Mouse (Mus musculus) forebrain, embryonic 14.5 days (tissue): ENCODE data around the gene Pax5. TPM values are rescaled to one million over a fixed set of nuclear protein-coding genes. Genes with fewer than 3 reads are reported as not detected.

Experiments used
- ATAC-seq: fragments of 200-750 bp; cut with Nextera tagmentation; 2 replicates; pipeline ENCODE4 v1.8.0; 2017; ENCODE audit warnings: mild to moderate bottlenecking, moderate library complexity
- DNase-seq: peaks from one replicate; pipeline ENCODE4 v3.0.0-alpha.2; 2015; ENCODE audit warnings: low spot score
- H3K27ac ChIP-seq: fragments of 300-500 bp; sonication (generic); 2 replicates; pipeline ENCODE4 v1.5.1; 2014; ENCODE audit warnings: low read depth, mild to moderate bottlenecking, control low read depth, low read length, moderate library complexity
- H3K27me3 ChIP-seq: fragments of 300-500 bp; sonication (generic); replicated peaks from 2 replicates; pipeline ENCODE4 v1.6.1; 2014; ENCODE audit warnings: low read length, control low read depth, mixed read lengths; ENCODE audit not compliant: control insufficient read depth, insufficient read depth
- H3K36me3 ChIP-seq: fragments of 300-500 bp; sonication (generic); 2 replicates; pipeline ENCODE4 v1.6.1; 2014; ENCODE audit warnings: low read length, control low read depth; ENCODE audit not compliant: control insufficient read depth, insufficient read depth
- H3K4me1 ChIP-seq: fragments of 300-500 bp; sonication (generic); 2 replicates; pipeline ENCODE4 v1.6.1; 2014; ENCODE audit warnings: antibody characterized with exemption, low read length, control low read depth; ENCODE audit not compliant: control insufficient read depth, insufficient read depth
- H3K4me2 ChIP-seq: fragments of 300-500 bp; sonication (generic); 2 replicates; pipeline ENCODE4 v1.6.1; 2014; ENCODE audit warnings: mild to moderate bottlenecking, control low read depth, low read length
- H3K4me3 ChIP-seq: fragments of 300-500 bp; sonication (generic); 2 replicates; pipeline ENCODE4 v1.5.1; 2014; ENCODE audit warnings: low read depth, low read length, control low read depth
- H3K9ac ChIP-seq: fragments of 300-500 bp; sonication (generic); 2 replicates; pipeline ENCODE4 v1.6.1; 2014; ENCODE audit warnings: mild to moderate bottlenecking, low read length, control low read depth, moderate library complexity
- H3K9me3 ChIP-seq: fragments of 300-500 bp; sonication (generic); replicated peaks from 2 replicates; pipeline ENCODE4 v1.6.1; 2016; ENCODE audit warnings: low read length, control low read depth, mixed read lengths; ENCODE audit not compliant: control insufficient read depth
- WGBS: fragments of 180-500 bp; shearing (Covaris S2); extraction: QIAGEN DNeasy Blood & Tissue Kit; methylation state at CpG from one replicate; pipeline ENCODE4 v1.1.7; 2014; 5-methylcytosine and 5-hydroxymethylcytosine counted together
- polyA plus RNA-seq: library from polyadenylated mRNA; unstranded; fragments of >200 nt; fragmentation: Nextera tagmentation; extraction: Ambion mirVana; gene quantifications from 2 replicates; pipeline ENCODE4 v1.2.1, GENCODE M21; 2014

Gene Pax5
- polyA plus RNA-seq, 1 experiment from 2014 or later, result 0.20 TPM

- DNase-seq, result no peak
- no peak overlapping the region for H3K27ac ChIP-seq
- H3K9me3 ChIP-seq, result no peaks in the 10 kb centered on the region
- WGBS, result 13% methylated on average over 5 of the region's 5 CpGs
- H3K4me3 ChIP-seq, result no peak overlapping the region
- H3K4me2 ChIP-seq, result no peak overlapping the region
- H3K9ac ChIP-seq, result no peak overlapping the region
- no peak for ATAC-seq
- peaks cover 4% of the 10 kb centered on the region for H3K4me1 ChIP-seq
- H3K36me3 ChIP-seq, result no peaks in the 10 kb centered on the region
- no peaks in the 10 kb centered on the region for H3K27me3 ChIP-seq
These were observed 108.0 kb downstream of the Pax5 start for GRCm38 (mm10) chr4:44602257-44602801.

- Histone ChIP-seq H3K4me1 (peaks cover 4% of the 10 kb centered on the region), H3K27me3 (no peaks in the 10 kb centered on the region), H3K27ac (no peak overlapping the region), H3K9ac (no peak overlapping the region), H3K36me3 (no peaks in the 10 kb centered on the region), H3K4me3 (no peak overlapping the region), H3K4me2 (no peak overlapping the region), H3K9me3 (no peaks in the 10 kb centered on the region)
- DNase-seq (no peak), ATAC-seq (no peak)
- WGBS, result 62% methylated on average over 8 of the region's 8 CpGs
These were observed 108.9 kb downstream of the Pax5 start for GRCm38 (mm10) chr4:44601370-44601769.

DNA sequence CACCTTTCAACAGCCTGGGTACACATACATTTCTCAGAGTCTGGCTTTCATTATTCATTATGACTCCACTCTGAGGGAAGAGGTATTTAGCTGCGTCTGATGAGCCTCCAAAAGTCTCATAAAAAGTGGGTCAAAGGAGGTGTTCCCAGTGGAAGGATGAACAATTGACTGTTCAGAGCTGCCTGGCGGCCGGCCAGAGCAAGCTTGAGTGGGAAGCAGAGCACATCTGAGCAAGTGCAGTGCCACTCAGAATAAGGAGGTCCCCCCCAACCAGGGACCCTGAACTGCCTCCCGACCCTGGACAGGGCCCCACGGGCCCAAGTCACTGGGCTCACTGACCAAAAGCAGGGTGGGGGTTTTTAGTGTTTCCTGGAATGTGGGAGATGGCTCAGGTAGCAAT lies 109.4 kb downstream of the Pax5 start:
- Histone ChIP-seq H3K9me3 (no peaks in the 10 kb centered on the region), H3K27me3 (no peaks in the 10 kb centered on the region), H3K4me2 (no peak overlapping the region), H3K4me1 (peaks cover 4% of the 10 kb centered on the region), H3K27ac (no peak overlapping the region), H3K36me3 (no peaks in the 10 kb centered on the region), H3K4me3 (no peak overlapping the region), H3K9ac (no peak overlapping the region)
- ATAC-seq, result peak; percentile 46; the same call in 1 of the 2 replicates
- DNase-seq, result peak; percentile 65
- WGBS, result 19% methylated on average over 5 of the region's 5 CpGs

DNA sequence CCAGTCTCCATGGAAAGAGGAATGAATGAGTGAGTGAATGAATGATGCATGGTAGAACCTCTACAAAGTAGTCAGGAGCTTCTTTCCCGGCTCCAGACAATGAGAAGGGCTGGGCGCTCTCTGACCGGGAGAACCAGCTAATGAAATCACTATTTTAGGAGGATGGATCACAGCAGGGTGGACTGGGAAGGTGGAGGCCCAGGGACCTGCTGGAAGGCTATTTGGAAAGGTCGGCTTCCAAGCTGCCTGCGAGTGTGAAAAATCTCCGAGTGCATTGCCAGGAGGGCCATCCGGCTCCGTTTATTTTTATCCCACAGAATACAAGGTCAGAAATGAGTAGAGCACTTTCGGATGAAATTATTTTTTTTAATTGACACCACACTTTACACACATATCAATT lies 112.3 kb downstream of the Pax5 start:
- ATAC-seq (no peak), DNase-seq (no peak)
- no peak overlapping the region for H3K27ac ChIP-seq
- H3K4me2 ChIP-seq, result no peak overlapping the region
- H3K9ac ChIP-seq, result no peak overlapping the region
- no peaks in the 10 kb centered on the region for H3K9me3 ChIP-seq
- WGBS, result 77% methylated on average over 9 of the region's 9 CpGs
- H3K36me3 ChIP-seq, result no peaks in the 10 kb centered on the region
- no peaks in the 10 kb centered on the region for H3K27me3 ChIP-seq
- peaks cover 4% of the 10 kb centered on the region for H3K4me1 ChIP-seq
- no peak overlapping the region for H3K4me3 ChIP-seq

- Histone ChIP-seq H3K27ac (no peak overlapping the region), H3K36me3 (no peaks in the 10 kb centered on the region), H3K4me1 (no peaks in the 10 kb centered on the region), H3K4me3 (no peak overlapping the region), H3K9ac (no peak overlapping the region), H3K9me3 (no peaks in the 10 kb centered on the region), H3K27me3 (no peaks in the 10 kb centered on the region), H3K4me2 (no peak overlapping the region)
- DNase-seq, result no peak
- no peak for ATAC-seq
- 91% methylated on average over 2 of the region's 2 CpGs for WGBS
These were observed 117.2 kb downstream of the Pax5 start for GRCm38 (mm10) chr4:44593091-44593490.

- Histone ChIP-seq H3K9ac (no peak overlapping the region), H3K36me3 (no peaks in the 10 kb centered on the region), H3K27ac (no peak overlapping the region), H3K9me3 (no peaks in the 10 kb centered on the region), H3K4me2 (no peak overlapping the region), H3K4me3 (no peak overlapping the region), H3K27me3 (no peaks in the 10 kb centered on the region), H3K4me1 (no peaks in the 10 kb centered on the region)
- 90% methylated on average over 4 of the region's 4 CpGs for WGBS
- no peak for ATAC-seq
- no peak for DNase-seq
These were observed 127.6 kb downstream of the Pax5 start for GRCm38 (mm10) chr4:44582687-44583086.

DNA sequence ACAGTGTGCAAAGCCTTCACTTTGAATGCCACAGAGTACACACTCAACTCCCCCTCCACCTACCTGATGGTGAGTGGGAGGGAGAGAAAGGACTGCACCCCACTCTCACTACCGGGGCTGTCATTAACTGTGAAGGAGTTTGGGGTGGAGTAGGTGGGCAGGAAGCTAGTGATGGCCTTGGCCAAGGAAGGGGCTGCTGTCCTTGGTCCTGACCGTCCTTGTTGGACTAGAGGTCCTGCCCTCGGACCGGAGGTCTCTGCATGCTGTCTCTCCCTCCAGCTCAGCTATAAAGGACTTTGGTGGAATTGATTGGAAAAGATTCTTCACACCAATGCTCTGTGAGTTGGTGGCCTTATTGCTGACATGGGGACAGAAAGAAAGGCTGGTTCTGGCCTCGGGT lies 131.7 kb downstream of the Pax5 start:
- no peak overlapping the region for H3K9ac ChIP-seq
- H3K4me2 ChIP-seq, result no peak overlapping the region
- H3K4me3 ChIP-seq, result no peak overlapping the region
- no peaks in the 10 kb centered on the region for H3K36me3 ChIP-seq
- ATAC-seq (no peak), DNase-seq (no peak)
- no peaks in the 10 kb centered on the region for H3K27me3 ChIP-seq
- no peak overlapping the region for H3K27ac ChIP-seq
- no peaks in the 10 kb centered on the region for H3K9me3 ChIP-seq
- no peaks in the 10 kb centered on the region for H3K4me1 ChIP-seq
- 59% methylated on average over 5 of the region's 5 CpGs for whole genome bisulfite sequencing

DNA sequence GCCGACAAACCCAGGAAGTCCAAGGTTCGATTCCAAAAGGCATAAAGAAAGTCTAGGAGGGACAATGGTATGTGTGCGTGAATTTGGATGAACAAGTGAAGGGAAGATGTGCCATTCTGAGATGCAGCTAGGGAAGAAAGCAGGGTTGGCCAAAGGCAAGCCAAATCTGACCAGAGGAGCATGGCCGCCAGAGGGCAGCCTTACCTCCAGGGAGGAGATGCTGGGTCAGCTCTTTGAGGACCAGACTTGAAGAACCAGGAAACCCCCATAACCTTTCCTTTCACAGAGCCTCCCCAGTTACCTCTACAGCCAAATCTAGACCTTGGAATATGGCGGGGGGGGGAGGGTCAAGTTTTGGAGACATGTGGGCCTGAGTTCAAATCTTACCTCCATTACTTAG lies 133.0 kb downstream of the Pax5 start:
- no peaks in the 10 kb centered on the region for H3K27me3 ChIP-seq
- H3K4me2 ChIP-seq, result no peak overlapping the region
- peak; percentile 51 for DNase-seq
- no peak overlapping the region for H3K27ac ChIP-seq
- WGBS, result 45% methylated on average over 5 of the region's 5 CpGs
- H3K9me3 ChIP-seq, result no peaks in the 10 kb centered on the region
- H3K9ac ChIP-seq, result no peak overlapping the region
- no peak overlapping the region for H3K4me3 ChIP-seq
- no peak for ATAC-seq
- H3K36me3 ChIP-seq, result no peaks in the 10 kb centered on the region
- no peaks in the 10 kb centered on the region for H3K4me1 ChIP-seq

DNA sequence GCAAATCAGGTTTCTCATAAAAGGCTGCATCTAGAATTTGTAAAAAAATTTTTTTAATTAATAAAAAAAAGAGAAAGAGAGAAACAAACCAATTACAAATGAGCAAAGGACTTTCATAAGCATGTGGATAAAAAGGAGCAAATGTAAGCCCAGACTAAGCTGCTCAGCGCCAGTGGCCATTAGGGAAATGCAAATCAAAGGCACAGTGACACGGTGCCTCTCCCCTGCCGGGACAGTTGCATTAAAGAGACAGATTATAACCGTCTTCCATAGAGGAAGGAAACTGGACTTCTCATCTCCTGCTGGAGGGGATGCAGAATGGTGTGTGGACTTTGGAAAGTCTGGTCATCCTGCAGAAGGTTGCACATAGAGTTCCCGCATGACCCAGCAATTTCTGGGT lies 133.5 kb downstream of the Pax5 start:
- DNase-seq, result no peak
- H3K4me1 ChIP-seq, result no peaks in the 10 kb centered on the region
- H3K4me2 ChIP-seq, result no peak overlapping the region
- H3K9me3 ChIP-seq, result no peaks in the 10 kb centered on the region
- no peak for ATAC-seq
- H3K36me3 ChIP-seq, result no peaks in the 10 kb centered on the region
- WGBS, result 20% methylated on average over 5 of the region's 5 CpGs
- no peak overlapping the region for H3K9ac ChIP-seq
- no peak overlapping the region for H3K4me3 ChIP-seq
- H3K27me3 ChIP-seq, result no peaks in the 10 kb centered on the region
- H3K27ac ChIP-seq, result no peak overlapping the region
